Mouse (Mus musculus) cerebellum, adult 2 months (tissue): Measurements from ENCODE around the gene Zup1.

Experiments used
- CTCF ChIP-seq: fragments of 200-500 bp; IDR thresholded peaks from 2 replicates; pipeline ENCODE4 v1.5.1; 2011; ENCODE audit warnings: low read depth, mild to moderate bottlenecking, control low read depth, low read length, moderate library complexity, borderline replicate concordance; ENCODE audit not compliant: insufficient read depth
- POLR2A ChIP-seq: fragments of 200-500 bp; IDR thresholded peaks from 2 replicates; pipeline ENCODE4 v1.6.1; 2011; ENCODE audit warnings: low read length, control low read depth, borderline replicate concordance; ENCODE audit not compliant: insufficient read depth

DNA sequence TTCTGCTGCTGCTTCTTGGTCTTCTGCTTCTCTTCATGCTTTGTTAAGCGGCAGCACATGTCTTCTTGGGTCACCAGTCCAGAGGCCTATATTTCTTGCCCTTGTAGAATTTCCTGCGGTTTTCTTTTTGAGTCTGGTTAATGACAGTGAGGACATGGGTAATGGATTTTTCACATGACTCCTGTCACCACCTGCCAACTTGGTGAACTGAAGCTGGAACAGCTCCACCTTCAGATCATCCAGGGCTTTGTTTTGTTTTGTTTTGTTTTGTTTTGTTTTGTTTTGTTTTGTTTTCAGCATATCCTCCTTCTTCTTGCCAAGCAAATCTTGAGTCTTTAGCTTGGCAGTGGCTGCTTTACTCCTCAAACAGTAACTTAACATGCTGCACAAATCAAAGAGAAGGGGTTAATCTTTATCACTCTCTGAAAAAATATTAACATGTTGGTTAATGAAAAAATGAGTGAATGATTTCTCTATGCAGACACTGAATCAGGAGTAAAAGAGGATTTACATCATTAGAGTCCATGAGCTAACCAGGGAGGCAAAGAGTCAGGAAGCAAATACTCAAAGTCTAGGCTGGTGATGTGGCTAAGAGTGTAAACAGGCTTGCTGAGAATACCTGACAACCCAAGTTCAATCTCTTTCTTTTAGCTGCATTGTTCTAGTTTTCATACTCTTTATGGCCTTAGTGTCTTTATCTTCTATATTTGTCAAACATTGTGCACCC is 78.2 kb downstream of the Zup1 start:
- TF ChIP-seq CTCF (no peak), POLR2A (no peak)
